In the genomic region with DNA sequence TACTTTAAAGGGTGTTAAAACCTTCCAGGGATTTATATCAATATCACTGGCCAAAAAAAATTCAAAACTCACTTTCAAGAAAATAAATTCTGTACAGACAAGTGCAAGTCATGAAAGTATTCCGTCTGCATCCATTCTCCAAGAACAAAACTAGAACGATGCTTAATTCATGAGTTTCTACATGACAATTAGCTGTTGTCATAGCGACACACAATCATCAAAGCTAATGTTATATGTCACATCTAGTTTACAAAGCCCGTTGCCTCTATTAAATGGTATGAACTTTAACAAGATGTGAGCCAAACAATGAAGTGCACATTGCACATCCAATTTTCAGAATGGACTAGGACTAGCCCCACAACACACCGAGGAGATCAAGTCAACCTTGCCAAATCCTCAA, we compare ENCODE assay signal across 12 mouse cellular contexts. TPM values are rescaled to one million over a fixed set of nuclear protein-coding genes. Genes with fewer than 3 reads are reported as not detected.
"Had no signal": no experiment of that assay in that cellular context is flagged by ENCODE, and none has a peak within 500 bp of the region (broad histone marks: within the 10 kb centered on the region; RNA-seq: fewer than 3 reads in every experiment).

No protein-coding gene starts in this region.

- DNase-seq: kidney, adult 2 months; kidney, postnatal 25 days; lung, embryonic 14.5 days; lung, postnatal 10 days; lung, postnatal 4 days; right cerebral cortex, postnatal 4 days had no signal

- H3K4me2 ChIP-seq: limb, embryonic 15.5 days; liver, embryonic 12.5 days; lung, embryonic 14.5 days; midbrain, embryonic 12.5 days; neural tube, embryonic 15.5 days had no signal

- H3K9ac ChIP-seq: limb, embryonic 15.5 days; liver, embryonic 12.5 days; lung, embryonic 14.5 days; midbrain, embryonic 12.5 days; neural tube, embryonic 15.5 days had no signal

- H3K9me3 ChIP-seq: limb, embryonic 15.5 days; liver, embryonic 12.5 days; midbrain, embryonic 12.5 days; neural tube, embryonic 15.5 days had no signal

- H3K4me3 ChIP-seq: limb, embryonic 15.5 days; liver, embryonic 12.5 days; midbrain, embryonic 12.5 days; myocyte; neural tube, embryonic 15.5 days had no signal

- ATAC-seq: liver, embryonic 12.5 days had no signal

- H3K27me3 ChIP-seq: limb, embryonic 15.5 days; liver, embryonic 12.5 days; midbrain, embryonic 12.5 days; neural tube, embryonic 15.5 days had no signal

- H3K4me1 ChIP-seq: limb, embryonic 15.5 days; neural tube, embryonic 15.5 days had no signal

- H3K36me3 ChIP-seq: limb, embryonic 15.5 days; liver, embryonic 12.5 days; midbrain, embryonic 12.5 days; neural tube, embryonic 15.5 days had no signal

- H3K27ac ChIP-seq: limb, embryonic 15.5 days; liver, embryonic 12.5 days; midbrain, embryonic 12.5 days; neural tube, embryonic 15.5 days had no signal

RNA-seq across cellular contexts. Expression of a gene that starts 9.2 kb away (rescaled TPM):
- polyA plus RNA-seq: lung, embryonic 14.5 days; neural tube, embryonic 11.5 days had no signal
